ENCODE assay signal across 9 mouse cellular contexts in genomic region chr13:42060846-42061630, GRCm38 (mm10). TPM values are rescaled to one million over a fixed set of nuclear protein-coding genes. Genes with fewer than 3 reads are reported as not detected.
A peak's percentile ranks its signal among the peaks of the same experiment; 100 is the strongest.
DNase-seq lines count a peak whose midpoint lies in the region; ATAC-seq and TF ChIP-seq lines count a peak whose summit lies in the region.
"Had no signal": no experiment of that assay in that cellular context is flagged by ENCODE, and none has a peak within 500 bp of the region (broad histone marks: within the 10 kb centered on the region; RNA-seq: fewer than 3 reads in every experiment).

No protein-coding gene starts in this region.

- no peaks in the 10 kb centered on the region for H3K9me3 ChIP-seq in lung, embryonic 16.5 days (ENCODE audit: control insufficient read depth, low read length)

- H3K27me3 ChIP-seq in lung, embryonic 16.5 days (ENCODE audit: control insufficient read depth, insufficient read depth, low read depth, low read length): no peaks in the 10 kb centered on the region
- no peaks in the 10 kb centered on the region for H3K27me3 ChIP-seq in cerebellum, adult 2 months (ENCODE audit: control insufficient read depth, insufficient read depth, low read length)

- TF ChIP-seq POLR2A in lung, adult 2 months (IDR thresholded peaks at IDR 0.05; ENCODE audit: borderline replicate concordance, extremely low read depth, low read depth, low read length): no peak
- TF ChIP-seq POLR2A in cerebellum, adult 2 months (IDR thresholded peaks at IDR 0.05; ENCODE audit: borderline replicate concordance, insufficient read depth, low read length): no peak

- no peak overlapping the region for H3K4me3 ChIP-seq in lung, embryonic 16.5 days (ENCODE audit: low read length)
- H3K4me3 ChIP-seq in lung, adult 2 months (replicated peaks; ENCODE audit: extremely low read depth, low read depth, low read length): no peak overlapping the region
- H3K4me3 ChIP-seq in cerebellum, adult 2 months (replicated peaks; ENCODE audit: insufficient read depth, low read depth, low read length): no peak overlapping the region

- no peak overlapping the region for H3K9ac ChIP-seq in lung, embryonic 16.5 days (ENCODE audit: low read length)

- peaks cover 15% of the 10 kb centered on the region for H3K36me3 ChIP-seq in lung, embryonic 16.5 days (ENCODE audit: control insufficient read depth, insufficient read depth, low read length)

- peaks cover 4% of the 10 kb centered on the region; the same call in 1 of the 2 replicates for H3K4me1 ChIP-seq in lung, embryonic 16.5 days (replicated peaks; ENCODE audit: control insufficient read depth, insufficient read depth, low read length)
- H3K4me1 ChIP-seq in lung, adult 2 months (ENCODE audit: control insufficient read depth, insufficient read depth, low read length): peaks cover 3% of the 10 kb centered on the region
- no peaks in the 10 kb centered on the region for H3K4me1 ChIP-seq in cerebellum, adult 2 months (ENCODE audit: control insufficient read depth, insufficient read depth, low read length)

- 0 out of 2 replicates have a peak, but pooled peaks have one; percentile 26 for ATAC-seq in lung, embryonic 16.5 days (ENCODE audit: low read depth)
- ATAC-seq in megakaryocyte, adult 5-6 weeks (ENCODE audit: poor library complexity, severe bottlenecking): peak; percentile 70

- no peak overlapping the region for H3K4me2 ChIP-seq in lung, embryonic 16.5 days (ENCODE audit: low read depth, low read length)

- no peak overlapping the region for H3K27ac ChIP-seq in lung, embryonic 16.5 days (ENCODE audit: low read length)
- no peak overlapping the region for H3K27ac ChIP-seq in cerebellum, adult 2 months (ENCODE audit: insufficient read depth, low read length)

- no peak for TF ChIP-seq CTCF in lung, adult 2 months (IDR thresholded peaks at IDR 0.05; ENCODE audit: insufficient read depth, low read length)
- TF ChIP-seq CTCF in cerebellum, adult 2 months (IDR thresholded peaks at IDR 0.05; ENCODE audit: borderline replicate concordance, insufficient read depth, low read depth, low read length): no peak

- no peak for DNase-seq in lung, adult 2 months
- peak; percentile 78 for DNase-seq in fat pad, adult 2 months (ENCODE audit: extremely low read depth, low read depth, low spot score)
- DNase-seq in thymus, postnatal 25 days: peak; percentile 60
- DNase-seq in layer of hippocampus, adult 9-10 months (ENCODE audit: low spot score): no peak
- DNase-seq in cerebellum, adult 2 months: no peak
- no peak for DNase-seq in retina, postnatal 1 day
- DNase-seq: cerebellum, adult 8-10 months had no signal

- WGBS in lung, embryonic 16.5 days: 82% methylated on average over 10 of the region's 10 CpGs
- WGBS in lung, adult 2 months: 57% methylated on average over 10 of the region's 10 CpGs
- 85% methylated on average over 10 of the region's 10 CpGs for WGBS in cerebellum, adult 2 months

RNA-seq across cellular contexts. Expression of gene Hivep1, which starts 9.2 kb away (rescaled TPM):
- polyA plus RNA-seq in lung, embryonic 16.5 days (2015; fragmentation: Nextera tagmentation; extraction: Ambion mirVana): 7.6 and 8.6 TPM in 2 replicates
- 35.9 and 41.8 TPM in 2 replicates for polyA plus RNA-seq in lung, adult 2 months (2012; rRNA removed)
- total RNA-seq in megakaryocyte, adult 5-6 weeks (2015): 35.4 and 50.6 TPM in 2 replicates
- 8.0 and 16.3 TPM in 2 replicates for total RNA-seq in megakaryocyte, adult 5-6 weeks (2017)
- polyA plus RNA-seq in cerebellum, adult 2 months (2012; rRNA removed): 23.3 and 23.5 TPM in 2 replicates

Comparison
In these comparisons a context has a peak if more than half of its experiments do, and no peak if none do; other contexts are left out.
1. DNase-seq: peak in fat pad, adult 2 months (single experiment) and thymus, postnatal 25 days (single experiment); none in lung, adult 2 months (single experiment), layer of hippocampus, adult 9-10 months (single experiment), cerebellum, adult 2 months (0 of 2) and retina, postnatal 1 day (single experiment).